Mouse (Mus musculus): Measurements from ENCODE around the gene Olfr309.
"Not testable (repeated sequence)": the region's sequence is repeated elsewhere in the genome, so short reads cannot be mapped to it uniquely, and the experiment has no call there.

Olfr309 gene

DNA sequence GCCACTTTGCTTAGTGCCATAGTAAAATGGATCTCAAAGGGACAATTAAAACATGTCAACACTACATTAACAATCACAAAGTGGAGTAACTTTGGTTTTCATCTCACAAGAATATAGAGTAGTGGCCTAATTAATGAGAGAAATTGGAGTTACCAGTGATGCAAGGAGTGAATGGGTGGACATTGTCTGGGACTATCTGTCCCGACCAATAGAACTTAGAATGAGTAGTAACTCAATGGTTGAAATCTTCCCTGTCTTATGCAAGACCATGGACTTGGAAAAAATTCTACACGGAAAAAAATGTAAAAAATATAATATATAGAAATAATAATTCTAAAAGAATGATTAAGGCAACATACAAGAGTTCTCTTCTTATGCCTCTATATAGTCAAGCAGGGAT lies at the start of gene Olfr309:
Gene Olfr309, minus strand, starts transcription at position 101 of the 400 bp plus-strand sequence.
- no peak for DNase-seq (ENCODE audit: low read depth, low spot score)

DNA sequence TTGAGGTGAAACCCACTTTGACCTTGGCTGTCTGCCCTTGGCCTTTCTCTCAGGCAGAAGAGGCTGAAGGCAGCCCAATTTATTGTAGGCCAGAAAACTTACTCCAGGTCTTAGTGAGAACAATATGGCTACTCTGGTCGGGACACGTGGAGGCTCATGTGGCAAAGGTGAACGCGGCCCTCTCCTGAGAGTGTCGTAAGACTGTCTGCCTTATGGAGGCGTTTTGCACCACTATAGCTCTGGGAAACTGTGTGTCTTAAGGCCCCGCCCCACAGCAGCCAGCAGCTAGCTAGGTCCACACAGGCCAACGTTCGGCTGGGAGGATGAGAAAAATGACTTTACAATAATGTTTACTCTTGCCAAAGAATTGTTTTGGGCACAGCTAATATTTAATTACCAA lies 32.8 kb upstream of the Olfr309 start:
- DNase-seq (ENCODE audit: low read depth, low spot score) = not testable (repeated sequence)

DNA sequence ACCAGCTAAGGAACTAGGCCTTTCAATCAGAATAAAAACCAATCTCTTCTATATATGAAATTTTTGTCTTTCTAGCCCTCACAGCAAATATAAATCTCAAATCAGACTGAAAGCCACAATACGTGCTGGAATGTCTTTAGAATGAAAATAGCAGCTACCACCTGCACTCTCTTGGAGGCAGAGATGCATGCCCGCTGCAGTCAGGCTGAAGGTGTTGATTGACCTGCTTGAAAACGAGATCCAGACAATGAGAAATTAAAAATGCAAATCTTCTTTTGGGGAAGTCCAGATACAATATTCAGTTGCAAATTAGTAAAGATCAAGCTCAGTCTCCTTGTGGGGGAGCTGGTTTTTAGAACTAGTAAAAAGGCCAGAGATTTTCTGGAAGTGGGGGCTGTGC lies 30.7 kb upstream of the Olfr309 start:
- DNase-seq (ENCODE audit: low read depth, low spot score) = no peak

DNA sequence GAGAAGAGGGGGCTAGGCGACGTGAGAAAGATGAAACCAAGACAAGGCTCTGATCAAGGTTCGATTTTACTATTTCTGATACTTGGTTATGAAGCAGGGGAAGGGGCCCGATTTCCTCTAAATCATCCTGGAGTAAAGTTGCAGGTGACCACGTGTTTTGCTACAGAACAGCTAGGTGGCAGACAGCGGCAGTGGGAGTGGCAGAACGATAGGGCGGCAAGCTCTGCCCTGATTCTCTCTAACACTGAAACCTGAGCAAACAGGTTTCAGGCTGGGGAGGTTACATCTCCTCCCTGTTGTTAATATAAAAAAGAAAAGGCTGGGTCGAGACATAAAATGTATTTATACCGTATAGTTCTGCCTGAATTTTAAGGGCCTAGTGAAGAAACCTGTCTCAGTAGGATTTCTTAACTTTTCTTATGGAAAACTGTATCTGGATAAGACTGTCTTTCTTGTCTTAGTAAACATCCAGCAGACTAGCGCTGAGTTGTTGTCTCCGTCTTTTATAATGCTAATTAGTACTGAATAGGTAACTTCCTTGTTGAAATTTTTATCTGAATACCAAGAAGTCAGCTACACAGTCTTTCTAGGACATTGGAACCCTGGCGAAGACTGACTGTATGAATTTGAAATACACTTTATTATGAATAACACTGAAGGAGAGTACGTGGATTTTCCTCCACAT lies 29.5 kb upstream of the Olfr309 start:
- DNase-seq (ENCODE audit: low read depth, low spot score) = no peak

DNA sequence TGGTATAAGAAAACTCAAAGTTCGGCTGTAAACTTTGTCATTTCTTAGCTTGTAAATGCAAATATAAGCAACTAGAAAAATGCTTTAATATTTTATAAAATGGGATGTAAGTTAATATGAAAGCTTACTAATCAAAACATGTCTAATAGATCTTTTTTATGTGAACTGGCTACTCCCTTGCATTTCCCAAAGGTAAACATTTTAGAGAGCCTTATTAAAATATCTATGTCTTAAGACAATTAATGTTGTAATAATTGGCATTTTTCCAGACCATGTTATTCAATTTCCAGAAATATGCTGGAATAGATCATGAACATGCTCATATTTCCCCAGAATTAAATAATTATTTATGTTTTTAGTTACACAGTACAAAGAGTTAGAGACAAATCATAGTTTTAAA lies 24.0 kb upstream of the Olfr309 start, which contains the start of gene Olfr307:
Gene Olfr307, minus strand, starts transcription at position 101 of the 400 bp plus-strand sequence.
- no peak for DNase-seq (ENCODE audit: low read depth, low spot score)

DNA sequence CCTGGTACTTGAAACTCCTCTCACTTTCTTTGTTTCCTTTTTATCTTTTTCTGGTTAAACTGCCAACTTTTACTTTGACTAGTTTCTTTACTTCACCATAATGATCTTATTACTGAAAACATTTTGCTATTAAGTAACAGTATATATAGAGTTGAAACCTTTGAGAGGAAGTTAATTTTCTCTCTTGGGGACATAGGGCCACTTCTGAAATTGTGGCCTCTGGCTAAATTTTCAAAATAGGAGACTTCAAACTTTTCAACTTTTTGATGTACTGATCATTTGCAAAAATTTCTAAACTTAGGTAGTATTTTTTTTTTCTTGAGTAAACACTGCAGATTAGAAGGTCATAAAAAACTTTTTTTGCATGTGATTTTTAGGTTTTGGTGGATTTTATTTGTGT lies 12.0 kb upstream of the Olfr309 start, which contains the start of gene Olfr308:
Gene Olfr308, minus strand, starts transcription at position 101 of the 400 bp plus-strand sequence.
- DNase-seq (ENCODE audit: low read depth, low spot score) = no peak

DNA sequence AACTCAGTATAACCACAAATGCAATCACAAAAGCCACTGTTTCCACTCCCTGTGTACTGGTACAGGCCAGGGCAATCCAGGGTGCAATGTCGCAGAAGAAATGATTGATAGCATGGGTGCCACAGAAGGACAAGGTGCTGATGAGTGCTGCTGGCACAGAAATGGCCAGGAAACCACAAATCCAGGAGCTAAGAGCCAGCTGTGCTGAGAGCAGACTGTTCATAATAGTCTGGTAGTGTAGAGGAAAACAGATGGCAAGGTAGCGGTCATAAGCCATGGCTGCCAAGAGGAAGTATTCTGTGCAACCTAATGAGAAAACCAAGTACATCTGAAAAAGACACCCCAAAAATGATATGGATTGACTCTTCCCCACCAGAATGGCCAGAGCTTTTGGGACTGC lies 7.8 kb upstream of the Olfr309 start:
- DNase-seq (ENCODE audit: low read depth, low spot score) = no peak

DNA sequence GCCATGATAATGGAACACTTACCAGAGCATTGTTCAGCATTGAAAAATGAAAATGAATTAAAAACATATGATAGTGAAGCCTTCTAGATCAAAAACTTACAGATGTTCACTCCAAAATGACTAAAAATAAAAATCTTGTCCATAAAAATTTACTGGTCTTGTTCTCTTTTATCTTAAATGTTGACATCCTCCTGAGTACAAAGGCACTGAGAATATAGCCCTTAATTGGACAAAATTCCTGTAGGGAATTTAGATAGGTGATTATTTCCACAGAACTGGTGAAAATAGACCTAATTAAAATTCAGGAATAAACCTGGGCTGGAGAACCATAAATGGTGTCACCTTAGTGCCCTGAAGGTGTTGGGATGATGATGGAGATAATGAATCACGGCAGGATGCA lies 36.4 kb downstream of the Olfr309 start, which contains the start of gene Olfr310:
Gene Olfr310, minus strand, starts transcription at position 101 of the 400 bp plus-strand sequence.
- no peak for DNase-seq (ENCODE audit: low read depth, low spot score)
